In the genomic region with DNA sequence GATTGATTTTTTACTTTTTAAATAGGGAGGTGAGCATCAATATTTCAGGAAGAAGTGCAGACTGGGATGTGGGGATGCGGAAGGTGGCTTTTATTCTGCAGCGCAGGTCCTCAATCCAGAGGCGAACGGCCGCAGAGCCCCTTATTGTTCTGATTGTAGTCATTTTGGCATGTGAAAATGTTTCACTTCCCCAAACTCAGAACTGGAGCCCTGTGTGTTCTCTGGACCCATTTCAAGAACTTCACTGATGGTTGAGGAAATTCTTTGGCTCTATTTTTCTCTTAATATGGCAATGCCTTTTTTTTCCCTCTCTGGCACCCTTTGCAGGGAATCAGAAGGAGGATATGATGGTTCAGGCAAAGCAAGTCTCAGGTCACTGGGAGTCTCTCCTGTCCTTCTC, we compare ENCODE assay signal across 11 mouse cellular contexts. TPM values are rescaled to one million over a fixed set of nuclear protein-coding genes. Genes with fewer than 3 reads are reported as not detected.
DNase-seq lines count a peak whose midpoint lies in the region; ATAC-seq and TF ChIP-seq lines count a peak whose summit lies in the region.
"Had no signal": no experiment of that assay in that cellular context is flagged by ENCODE, and none has a peak within 500 bp of the region (broad histone marks: within the 10 kb centered on the region; RNA-seq: fewer than 3 reads in every experiment).

No protein-coding gene starts in this region.

- no peak for ATAC-seq in heart, postnatal 0 days (ENCODE audit: insufficient read depth, low read depth)
- ATAC-seq in heart, embryonic 11.5 days (replicated peaks; ENCODE audit: insufficient number of reproducible peaks, low FRiP score, low TSS enrichment), result no peak
- no peak for ATAC-seq in limb, embryonic 15.5 days (ENCODE audit: insufficient number of reproducible peaks, low FRiP score, low TSS enrichment, low read depth)
- ATAC-seq: forebrain, embryonic 13.5 days had no signal

- no peak for TF ChIP-seq CTCF in heart, postnatal 0 days (IDR thresholded peaks at IDR 0.05; ENCODE audit: low read depth)

- H3K4me2 ChIP-seq in heart, postnatal 0 days (ENCODE audit: low read depth, low read length), result no peak overlapping the region
- no peak overlapping the region for H3K4me2 ChIP-seq in heart, embryonic 11.5 days
- no peak overlapping the region for H3K4me2 ChIP-seq in limb, embryonic 15.5 days
- H3K4me2 ChIP-seq: forebrain, embryonic 13.5 days had no signal

- DNase-seq in heart, postnatal 0 days (ENCODE audit: low spot score), result no peak
- DNase-seq in A20 (ENCODE audit: low read depth, low spot score), result peak; percentile 40
- peak; percentile 10 for DNase-seq in adipocyte (ENCODE audit: low spot score)
- no peak for DNase-seq in frontal cortex, postnatal 10 days (ENCODE audit: low spot score in 2 of 2)
- DNase-seq in kidney, adult 8-10 months, result no peak
- no peak for DNase-seq in thymus, postnatal 4 days
- DNase-seq: right cerebral cortex, postnatal 25 days had no signal

- H3K4me3 ChIP-seq in heart, postnatal 0 days (ENCODE audit: low read depth, low read length), result no peak overlapping the region
- H3K4me3 ChIP-seq in heart, embryonic 11.5 days (ENCODE audit: low read depth, low read length), result no peak overlapping the region
- H3K4me3 ChIP-seq in limb, embryonic 15.5 days, result no peak overlapping the region
- H3K4me3 ChIP-seq: forebrain, embryonic 13.5 days; megakaryocyte, embryonic 14.5 days had no signal

- H3K27ac ChIP-seq in heart, postnatal 0 days (ENCODE audit: low read depth), result 0 out of 2 replicates have a peak overlapping the region, but pooled peaks have one; percentile 11
- no peak overlapping the region for H3K27ac ChIP-seq in heart, embryonic 11.5 days (ENCODE audit: low read depth, low read length)
- peak overlapping the region; percentile 80 for H3K27ac ChIP-seq in limb, embryonic 15.5 days
- H3K27ac ChIP-seq: forebrain, embryonic 13.5 days had no signal

- H3K4me1 ChIP-seq in heart, postnatal 0 days (ENCODE audit: control insufficient read depth, insufficient read depth), result peaks cover 25% of the 10 kb centered on the region
- H3K4me1 ChIP-seq in heart, embryonic 11.5 days (ENCODE audit: control insufficient read depth, insufficient read depth, low read length), result peaks cover 19% of the 10 kb centered on the region
- peaks cover 75% of the 10 kb centered on the region for H3K4me1 ChIP-seq in limb, embryonic 15.5 days

- H3K9ac ChIP-seq in heart, postnatal 0 days (replicated peaks; ENCODE audit: low read depth, low read length), result no peak overlapping the region
- no peak overlapping the region for H3K9ac ChIP-seq in heart, embryonic 11.5 days (ENCODE audit: low read depth, low read length)
- H3K9ac ChIP-seq in limb, embryonic 15.5 days, result no peak overlapping the region
- H3K9ac ChIP-seq: forebrain, embryonic 13.5 days had no signal

- peaks cover 10% of the 10 kb centered on the region; the same call in 1 of the 2 replicates for H3K36me3 ChIP-seq in heart, postnatal 0 days (replicated peaks; ENCODE audit: control insufficient read depth, insufficient read depth, low read length)
- H3K36me3 ChIP-seq in heart, embryonic 11.5 days (ENCODE audit: control insufficient read depth, insufficient read depth, low read length), result no peaks in the 10 kb centered on the region
- H3K36me3 ChIP-seq in limb, embryonic 15.5 days, result peaks cover 6% of the 10 kb centered on the region; the same call in 1 of the 2 replicates

- 88% methylated on average over 5 of the region's 5 CpGs for WGBS in heart, postnatal 0 days
- WGBS in heart, embryonic 11.5 days (ENCODE audit: insufficient replicate concordance), result 90% methylated on average over 5 of the region's 5 CpGs
- 44% methylated on average over 5 of the region's 5 CpGs for WGBS in limb, embryonic 15.5 days

- no peaks in the 10 kb centered on the region for H3K27me3 ChIP-seq in heart, postnatal 0 days (ENCODE audit: control insufficient read depth, insufficient read depth, low read length)
- H3K27me3 ChIP-seq in heart, embryonic 11.5 days (ENCODE audit: control insufficient read depth, insufficient read depth, low read length), result no peaks in the 10 kb centered on the region
- H3K27me3 ChIP-seq in limb, embryonic 15.5 days, result no peaks in the 10 kb centered on the region
- H3K27me3 ChIP-seq: forebrain, embryonic 13.5 days had no signal

- no peak for TF ChIP-seq EP300 in heart, postnatal 0 days (IDR thresholded peaks at IDR 0.05; ENCODE audit: low read depth)

- no peaks in the 10 kb centered on the region for H3K9me3 ChIP-seq in heart, postnatal 0 days (replicated peaks; ENCODE audit: control insufficient read depth, low read length)
- H3K9me3 ChIP-seq in heart, embryonic 11.5 days (replicated peaks; ENCODE audit: control insufficient read depth, low read length), result no peaks in the 10 kb centered on the region
- H3K9me3 ChIP-seq in limb, embryonic 15.5 days, result no peaks in the 10 kb centered on the region
- H3K9me3 ChIP-seq: forebrain, embryonic 13.5 days had no signal

RNA-seq across cellular contexts. Expression of gene Htra1, which starts 33.2 kb away (rescaled TPM):
- 79.7 and 97.9 TPM in 2 replicates for total RNA-seq in heart, postnatal 0 days (2014; rRNA removed; ENCODE audit: low replicate concordance)
- 86.1 and 95.2 TPM in 2 replicates for polyA plus RNA-seq in heart, postnatal 0 days (2015; fragmentation: Nextera tagmentation; extraction: Ambion mirVana)
- polyA plus RNA-seq in heart, embryonic 11.5 days (2014; fragmentation: Nextera tagmentation; extraction: Ambion mirVana), result 38.7 TPM in 2 replicates
- polyA plus RNA-seq in limb, embryonic 15.5 days (2015; fragmentation: Nextera tagmentation; extraction: Ambion mirVana), result 317 and 324 TPM in 2 replicates

Comparison
In these comparisons a context has a peak if more than half of its experiments do, and no peak if none do; other contexts are left out.
1. DNase-seq: peak in A20 (single experiment) and adipocyte (single experiment); none in heart, postnatal 0 days (single experiment), frontal cortex, postnatal 10 days (0 of 2), kidney, adult 8-10 months (0 of 2) and thymus, postnatal 4 days (single experiment).